Mouse (Mus musculus): Measurements from ENCODE around the gene Aftph. TPM values are rescaled to one million over a fixed set of nuclear protein-coding genes. Genes with fewer than 3 reads are reported as not detected.

The Aftph gene
- polyA plus RNA-seq, 1 experiment, result 34.8 TPM

- no peak overlapping the region for H3K9ac ChIP-seq (ENCODE audit: low read depth, poor library complexity, severe bottlenecking)
- H3K36me3 ChIP-seq (ENCODE audit: control insufficient read depth, insufficient read depth, low read length, poor library complexity, severe bottlenecking), result no peaks in the 10 kb centered on the region
- H3K27me3 ChIP-seq (ENCODE audit: control insufficient read depth, insufficient read depth, low read length, poor library complexity, severe bottlenecking), result no peaks in the 10 kb centered on the region; the same call in 1 of the 2 replicates
- no peak overlapping the region for H3K27ac ChIP-seq (ENCODE audit: insufficient read depth, low read length)
- no peaks in the 10 kb centered on the region for H3K4me1 ChIP-seq (ENCODE audit: control insufficient read depth, insufficient read depth, low read length)
- H3K4me3 ChIP-seq (ENCODE audit: low read depth, low read length), result no peak overlapping the region
- H3K9me3 ChIP-seq (replicated peaks; ENCODE audit: control insufficient read depth, insufficient read depth, low read length, poor library complexity, severe bottlenecking), result peaks cover 13% of the 10 kb centered on the region
- TF ChIP-seq EP300 (IDR thresholded peaks at IDR 0.05; ENCODE audit: insufficient read depth, low read depth, low read length) (no peak), CTCF (IDR thresholded peaks at IDR 0.05; ENCODE audit: low read depth, low read length) (no peak), POLR2A (IDR thresholded peaks at IDR 0.05; ENCODE audit: insufficient read depth, low read length) (no peak)
Measured at GRCm38 (mm10) chr11:20783467-20783866, 42.1 kb upstream of the Aftph start.

GRCm38 (mm10) chr11:20782620-20783019 lies 41.2 kb upstream of the Aftph start:
- H3K9ac ChIP-seq (ENCODE audit: low read depth, poor library complexity, severe bottlenecking), result no peak overlapping the region
- H3K27ac ChIP-seq (ENCODE audit: insufficient read depth, low read length), result no peak overlapping the region
- no peaks in the 10 kb centered on the region; the same call in 1 of the 2 replicates for H3K27me3 ChIP-seq (ENCODE audit: control insufficient read depth, insufficient read depth, low read length, poor library complexity, severe bottlenecking)
- no peaks in the 10 kb centered on the region for H3K4me1 ChIP-seq (ENCODE audit: control insufficient read depth, insufficient read depth, low read length)
- no peaks in the 10 kb centered on the region for H3K36me3 ChIP-seq (ENCODE audit: control insufficient read depth, insufficient read depth, low read length, poor library complexity, severe bottlenecking)
- peaks cover 13% of the 10 kb centered on the region for H3K9me3 ChIP-seq (replicated peaks; ENCODE audit: control insufficient read depth, insufficient read depth, low read length, poor library complexity, severe bottlenecking)
- no peak overlapping the region for H3K4me3 ChIP-seq (ENCODE audit: low read depth, low read length)
- TF ChIP-seq CTCF (IDR thresholded peaks at IDR 0.05; ENCODE audit: low read depth, low read length), result no peak

- peaks cover 13% of the 10 kb centered on the region for H3K9me3 ChIP-seq (replicated peaks; ENCODE audit: control insufficient read depth, insufficient read depth, low read length, poor library complexity, severe bottlenecking)
- H3K27me3 ChIP-seq (ENCODE audit: control insufficient read depth, insufficient read depth, low read length, poor library complexity, severe bottlenecking), result no peaks in the 10 kb centered on the region; the same call in 1 of the 2 replicates
- no peak overlapping the region for H3K4me3 ChIP-seq (ENCODE audit: low read depth, low read length)
- H3K27ac ChIP-seq (ENCODE audit: insufficient read depth, low read length), result no peak overlapping the region
- no peaks in the 10 kb centered on the region for H3K36me3 ChIP-seq (ENCODE audit: control insufficient read depth, insufficient read depth, low read length, poor library complexity, severe bottlenecking)
- H3K4me1 ChIP-seq (ENCODE audit: control insufficient read depth, insufficient read depth, low read length), result no peaks in the 10 kb centered on the region
- H3K9ac ChIP-seq (ENCODE audit: low read depth, poor library complexity, severe bottlenecking), result no peak overlapping the region
- TF ChIP-seq POLR2A (IDR thresholded peaks at IDR 0.05; ENCODE audit: insufficient read depth, low read length) (no peak), CTCF (IDR thresholded peaks at IDR 0.05; ENCODE audit: low read depth, low read length) (no peak), EP300 (IDR thresholded peaks at IDR 0.05; ENCODE audit: insufficient read depth, low read depth, low read length) (no peak)
Measured at GRCm38 (mm10) chr11:20780312-20780711, 38.9 kb upstream of the Aftph start.

GRCm38 (mm10) chr11:20778861-20779563 lies 37.6 kb upstream of the Aftph start:
- no peak overlapping the region for H3K9ac ChIP-seq (ENCODE audit: low read depth, poor library complexity, severe bottlenecking)
- no peaks in the 10 kb centered on the region for H3K36me3 ChIP-seq (ENCODE audit: control insufficient read depth, insufficient read depth, low read length, poor library complexity, severe bottlenecking)
- no peak overlapping the region for H3K4me3 ChIP-seq (ENCODE audit: low read depth, low read length)
- no peak overlapping the region for H3K27ac ChIP-seq (ENCODE audit: insufficient read depth, low read length)
- TF ChIP-seq EP300 (IDR thresholded peaks at IDR 0.05; ENCODE audit: insufficient read depth, low read depth, low read length) (no peak), POLR2A (IDR thresholded peaks at IDR 0.05; ENCODE audit: insufficient read depth, low read length) (no peak), CTCF (IDR thresholded peaks at IDR 0.05; ENCODE audit: low read depth, low read length) (no peak)
- no peaks in the 10 kb centered on the region for H3K4me1 ChIP-seq (ENCODE audit: control insufficient read depth, insufficient read depth, low read length)
- peaks cover 6% of the 10 kb centered on the region for H3K9me3 ChIP-seq (replicated peaks; ENCODE audit: control insufficient read depth, insufficient read depth, low read length, poor library complexity, severe bottlenecking)
- no peaks in the 10 kb centered on the region; the same call in 1 of the 2 replicates for H3K27me3 ChIP-seq (ENCODE audit: control insufficient read depth, insufficient read depth, low read length, poor library complexity, severe bottlenecking)

- H3K9ac ChIP-seq (ENCODE audit: low read depth, poor library complexity, severe bottlenecking), result no peak overlapping the region
- H3K27ac ChIP-seq (ENCODE audit: insufficient read depth, low read length), result no peak overlapping the region
- no peak overlapping the region for H3K4me3 ChIP-seq (ENCODE audit: low read depth, low read length)
- TF ChIP-seq POLR2A (IDR thresholded peaks at IDR 0.05; ENCODE audit: insufficient read depth, low read length) (no peak), EP300 (IDR thresholded peaks at IDR 0.05; ENCODE audit: insufficient read depth, low read depth, low read length) (no peak), CTCF (IDR thresholded peaks at IDR 0.05; ENCODE audit: low read depth, low read length) (no peak)
- no peaks in the 10 kb centered on the region; the same call in 1 of the 2 replicates for H3K27me3 ChIP-seq (ENCODE audit: control insufficient read depth, insufficient read depth, low read length, poor library complexity, severe bottlenecking)
- H3K9me3 ChIP-seq (replicated peaks; ENCODE audit: control insufficient read depth, insufficient read depth, low read length, poor library complexity, severe bottlenecking), result no peaks in the 10 kb centered on the region; the same call in 1 of the 2 replicates
- H3K4me1 ChIP-seq (ENCODE audit: control insufficient read depth, insufficient read depth, low read length), result no peaks in the 10 kb centered on the region
- H3K36me3 ChIP-seq (ENCODE audit: control insufficient read depth, insufficient read depth, low read length, poor library complexity, severe bottlenecking), result no peaks in the 10 kb centered on the region
Measured at GRCm38 (mm10) chr11:20778298-20778697, 36.9 kb upstream of the Aftph start.

GRCm38 (mm10) chr11:20776668-20777067 lies 35.3 kb upstream of the Aftph start:
- Histone ChIP-seq H3K27ac (ENCODE audit: insufficient read depth, low read length) (no peak overlapping the region), H3K4me1 (ENCODE audit: control insufficient read depth, insufficient read depth, low read length) (no peaks in the 10 kb centered on the region), H3K9me3 (replicated peaks; ENCODE audit: control insufficient read depth, insufficient read depth, low read length, poor library complexity, severe bottlenecking) (no peaks in the 10 kb centered on the region; the same call in 1 of the 2 replicates), H3K27me3 (ENCODE audit: control insufficient read depth, insufficient read depth, low read length, poor library complexity, severe bottlenecking) (no peaks in the 10 kb centered on the region; the same call in 1 of the 2 replicates), H3K4me3 (ENCODE audit: low read depth, low read length) (no peak overlapping the region), H3K36me3 (ENCODE audit: control insufficient read depth, insufficient read depth, low read length, poor library complexity, severe bottlenecking) (no peaks in the 10 kb centered on the region), H3K9ac (ENCODE audit: low read depth, poor library complexity, severe bottlenecking) (no peak overlapping the region)
- no peak for TF ChIP-seq CTCF (IDR thresholded peaks at IDR 0.05; ENCODE audit: low read depth, low read length)
- no peak for TF ChIP-seq EP300 (IDR thresholded peaks at IDR 0.05; ENCODE audit: insufficient read depth, low read depth, low read length)
- TF ChIP-seq POLR2A (IDR thresholded peaks at IDR 0.05; ENCODE audit: insufficient read depth, low read length), result no peak

Data from ES-Bruce4 (cell line).